Mouse (Mus musculus) C2C12 (cell line): ENCODE measurements around the gene Glra4.

ENCODE experiments used
- CEBPB ChIP-seq: IDR thresholded peaks from one replicate; pipeline ENCODE4 v1.6.1; 2011; ENCODE audit warnings: low read depth, mild to moderate bottlenecking, control low read depth, moderate library complexity
- CTCF ChIP-seq: IDR thresholded peaks from one replicate; pipeline ENCODE4 v1.5.1; 2011; ENCODE audit not compliant: control insufficient read depth, insufficient read depth, insufficient read length
- FOSL1 ChIP-seq: IDR thresholded peaks from one replicate; pipeline ENCODE4 v1.8.0; 2011; ENCODE audit warnings: mild to moderate bottlenecking, low read length; ENCODE audit not compliant: poor library complexity, insufficient read depth, severe bottlenecking
- MAX ChIP-seq: IDR thresholded peaks from one replicate; pipeline ENCODE4 v1.6.1; 2011; ENCODE audit warnings: mild to moderate bottlenecking, control low read depth
- MYOD1 ChIP-seq: IDR thresholded peaks from one replicate; pipeline ENCODE4 v1.6.1; 2011; ENCODE audit warnings: low read depth; ENCODE audit not compliant: control insufficient read depth, insufficient read length
- USF1 ChIP-seq: IDR thresholded peaks from one replicate; pipeline ENCODE4 v1.6.1; 2011; ENCODE audit warnings: low read depth, mild to moderate bottlenecking, control low read depth, moderate library complexity

DNA sequence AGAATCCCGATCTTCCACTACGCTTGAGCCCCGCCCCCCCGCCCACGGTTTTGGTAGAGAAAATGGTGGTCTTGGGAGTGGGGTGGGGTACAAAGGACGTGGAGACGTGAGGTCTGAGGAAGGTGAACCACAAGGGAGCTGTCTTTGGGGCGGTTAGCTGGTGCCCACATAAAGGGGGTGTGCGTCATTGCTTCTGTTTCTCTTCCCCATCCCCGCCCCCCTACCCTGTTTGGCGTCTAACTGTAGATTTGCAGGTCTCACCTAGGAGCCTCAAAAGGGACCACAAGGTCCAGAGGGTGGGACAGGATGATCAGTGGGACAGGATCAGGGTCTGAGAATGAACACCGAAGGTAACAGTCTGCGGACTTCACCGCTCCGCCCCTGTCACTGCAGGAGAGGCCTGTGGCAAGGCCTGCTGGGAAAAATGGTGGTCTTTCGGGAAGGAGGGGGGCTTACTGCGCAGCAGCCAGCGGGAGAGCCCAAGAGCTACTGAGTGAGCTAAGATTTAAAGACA lies 71.7 kb downstream of the Glra4 start:
- TF ChIP-seq MAX (no peak), CTCF (no peak), USF1 (no peak), CEBPB (no peak), FOSL1 (no peak), MYOD1 (no peak)
